Mouse (Mus musculus) CH12.LX (cell line): ENCODE results near the gene Galnt6. TPM values are rescaled to one million over a fixed set of nuclear protein-coding genes. Genes with fewer than 3 reads are reported as not detected.

Experiments
- DNase-seq: peaks from one replicate; pipeline ENCODE4 v3.0.0-alpha.2; 2013; ENCODE audit errors: extremely low read depth
- H3K27ac ChIP-seq: 2 replicates; pipeline ENCODE4 v1.5.1; 2012; ENCODE audit warnings: low read depth, mild to moderate bottlenecking, control low read depth, moderate library complexity; ENCODE audit not compliant: insufficient read depth
- H3K27me3 ChIP-seq: replicated peaks from 2 replicates; pipeline ENCODE3; 2012; ENCODE audit warnings: inconsistent platforms
- H3K36me3 ChIP-seq, 2 experiments: replicated peaks in 1 of 2; 2 replicates each; pipeline versions ENCODE3 to v1.6.1; 2012; ENCODE audit warnings: inconsistent platforms in 1 of 2, low read length in 1 of 2, mild to moderate bottlenecking in 1 of 2, mixed read lengths in 1 of 2, moderate library complexity in 1 of 2; ENCODE audit not compliant: control insufficient read depth in 1 of 2, insufficient read depth in 1 of 2
- H3K4me1 ChIP-seq, 2 experiments: 2 replicates each; pipeline ENCODE4 v1.6.1; 2012; ENCODE audit warnings: inconsistent platforms in 1 of 2, moderate library complexity in 1 of 2; ENCODE audit not compliant: insufficient read depth in 2 of 2, control insufficient read depth in 1 of 2
- H3K4me2 ChIP-seq: 2 replicates; pipeline ENCODE4 v1.6.1; 2012; ENCODE audit warnings: low read depth, mild to moderate bottlenecking, control low read depth; ENCODE audit not compliant: poor library complexity, insufficient read depth, severe bottlenecking
- H3K4me3 ChIP-seq, 3 experiments: fragments of 150-350 bp in 1 of 3; sonication (generic) in 1 of 3; replicated peaks in 1 of 3; 2 replicates each; pipeline versions ENCODE3 to v1.5.1; 2011 to 2012; ENCODE audit warnings: low read depth in 2 of 3, low read length in 2 of 3, mild to moderate bottlenecking in 2 of 3, moderate library complexity in 2 of 3, control low read depth in 1 of 3, improper control_type of control experiment in 1 of 3, inconsistent platforms in 1 of 3, mixed read lengths in 1 of 3; ENCODE audit not compliant: poor library complexity in 1 of 3
- H3K79me2 ChIP-seq: replicated peaks from 2 replicates; pipeline ENCODE4 v1.6.1; 2012; ENCODE audit warnings: mild to moderate bottlenecking, moderate library complexity; ENCODE audit not compliant: control insufficient read depth, poor library complexity, insufficient read depth, severe bottlenecking; ENCODE audit errors: extremely low read depth
- H3K9ac ChIP-seq: 2 replicates; pipeline ENCODE4 v1.6.1; 2012; ENCODE audit warnings: low read depth, mild to moderate bottlenecking, control low read depth, moderate library complexity; ENCODE audit not compliant: insufficient read depth
- H3K9me3 ChIP-seq: replicated peaks from 2 replicates; pipeline ENCODE3; 2012; ENCODE audit warnings: low read length, inconsistent platforms, mixed read lengths
- BHLHE40 ChIP-seq: IDR thresholded peaks from 2 replicates; pipeline ENCODE4 v1.6.1; 2011; ENCODE audit warnings: mild to moderate bottlenecking, low read depth, low read length, improper control_type of control experiment
- CHD1 ChIP-seq: IDR thresholded peaks from 2 replicates; pipeline ENCODE4 v1.6.1; 2012; ENCODE audit warnings: low read depth, low read length, improper control_type of control experiment, inconsistent platforms
- CHD2 ChIP-seq: IDR thresholded peaks from 2 replicates; pipeline ENCODE4 v1.6.1; 2011; ENCODE audit warnings: low read length, improper control_type of control experiment
- CTCF ChIP-seq, 2 experiments: IDR thresholded peaks in 1 of 2; conservative IDR thresholded peaks in 1 of 2; 2 replicates each; pipeline ENCODE4 v1.5.1; 2011 to 2012; ENCODE audit warnings: low read depth in 2 of 2, low read length in 2 of 2, improper control_type of control experiment in 1 of 2, inconsistent platforms in 1 of 2, mild to moderate bottlenecking in 1 of 2, moderate library complexity in 1 of 2
- E2F4 ChIP-seq: IDR thresholded peaks from 2 replicates; pipeline ENCODE4 v1.6.1; 2011; ENCODE audit warnings: low read depth, low read length, improper control_type of control experiment; ENCODE audit not compliant: insufficient replicate concordance
- ELF1 ChIP-seq: IDR thresholded peaks from 2 replicates; pipeline ENCODE4 v1.6.1; 2014; ENCODE audit warnings: low read depth, mild to moderate bottlenecking, inconsistent platforms, low read length, improper control_type of control experiment
- EP300 ChIP-seq: IDR thresholded peaks from 2 replicates; pipeline ENCODE4 v1.6.1; 2011; ENCODE audit warnings: low read length, improper control_type of control experiment
- ETS1 ChIP-seq: conservative IDR thresholded peaks from 2 replicates; pipeline ENCODE4 v1.6.1; 2012; ENCODE audit warnings: low read depth, mild to moderate bottlenecking, inconsistent platforms, low read length, improper control_type of control experiment, moderate library complexity
- GABPA ChIP-seq: IDR thresholded peaks from 2 replicates; pipeline ENCODE4 v1.6.1; 2012; ENCODE audit warnings: low read depth, low read length, improper control_type of control experiment, inconsistent platforms; ENCODE audit not compliant: insufficient replicate concordance
- HCFC1 ChIP-seq: IDR thresholded peaks from 2 replicates; pipeline ENCODE4 v1.6.1; 2012; ENCODE audit warnings: low read depth, mild to moderate bottlenecking, inconsistent platforms, low read length, improper control_type of control experiment
- KAT2A ChIP-seq: IDR thresholded peaks from 2 replicates; pipeline ENCODE4 v1.6.1; 2012; ENCODE audit warnings: low read length, improper control_type of control experiment, inconsistent platforms; ENCODE audit not compliant: insufficient replicate concordance
- MAFK ChIP-seq: IDR thresholded peaks from 2 replicates; pipeline ENCODE4 v1.6.1; 2011; ENCODE audit warnings: low read length, improper control_type of control experiment; ENCODE audit not compliant: insufficient replicate concordance
- MAX ChIP-seq: IDR thresholded peaks from 2 replicates; pipeline ENCODE4 v1.6.1; 2011; ENCODE audit warnings: low read length, improper control_type of control experiment
- MYC ChIP-seq: IDR thresholded peaks from 2 replicates; pipeline ENCODE4 v1.6.1; 2011; ENCODE audit warnings: low read depth, mild to moderate bottlenecking, improper control_type of control experiment, low read length
- NELFE ChIP-seq: IDR thresholded peaks from 2 replicates; pipeline ENCODE4 v1.6.1; 2011; ENCODE audit warnings: low read depth, low read length, improper control_type of control experiment
- NRF1 ChIP-seq: IDR thresholded peaks from 2 replicates; pipeline ENCODE4 v1.6.1; 2014; ENCODE audit warnings: low read depth, mild to moderate bottlenecking, inconsistent platforms, low read length, improper control_type of control experiment, moderate library complexity
- PAX5 ChIP-seq: IDR thresholded peaks from 2 replicates; pipeline ENCODE4 v1.6.1; 2012; ENCODE audit warnings: low read length, inconsistent platforms, mixed read lengths
- POLR2A ChIP-seq: IDR thresholded peaks from 2 replicates; pipeline ENCODE4 v1.6.1; 2011; ENCODE audit warnings: low read depth, mild to moderate bottlenecking, improper control_type of control experiment, low read length
- POLR2AphosphoS2 ChIP-seq: IDR thresholded peaks from 2 replicates; pipeline ENCODE4 v1.6.1; 2011; ENCODE audit warnings: low read depth, low read length, improper control_type of control experiment
- RAD21 ChIP-seq: IDR thresholded peaks from 2 replicates; pipeline ENCODE4 v1.6.1; 2011; ENCODE audit warnings: low read depth, mild to moderate bottlenecking, low read length, improper control_type of control experiment, moderate library complexity
- RCOR1 ChIP-seq: conservative IDR thresholded peaks from 2 replicates; pipeline ENCODE4 v1.6.1; 2012; ENCODE audit warnings: low read depth, mild to moderate bottlenecking, inconsistent platforms, low read length, improper control_type of control experiment
- SIN3A ChIP-seq: IDR thresholded peaks from 2 replicates; pipeline ENCODE4 v1.6.1; 2012; ENCODE audit warnings: low read length, improper control_type of control experiment, inconsistent platforms
- SMC3 ChIP-seq: IDR thresholded peaks from 2 replicates; pipeline ENCODE4 v1.6.1; 2011; ENCODE audit warnings: low read depth, low read length, improper control_type of control experiment
- TBP ChIP-seq: conservative IDR thresholded peaks from 2 replicates; pipeline ENCODE4 v1.6.1; 2011; ENCODE audit warnings: low read depth, low read length, improper control_type of control experiment
- UBTF ChIP-seq: IDR thresholded peaks from 2 replicates; pipeline ENCODE4 v1.6.1; 2012; ENCODE audit warnings: low read depth, mild to moderate bottlenecking, inconsistent platforms, low read length, improper control_type of control experiment, moderate library complexity
- USF1 ChIP-seq: IDR thresholded peaks from 2 replicates; pipeline ENCODE4 v1.6.1; 2014; ENCODE audit warnings: low read depth, mild to moderate bottlenecking, inconsistent platforms, low read length, improper control_type of control experiment
- USF2 ChIP-seq: conservative IDR thresholded peaks from 2 replicates; pipeline ENCODE4 v1.6.1; 2011; ENCODE audit warnings: low read depth, low read length, improper control_type of control experiment
- ZC3H11A ChIP-seq: IDR thresholded peaks from 2 replicates; pipeline ENCODE4 v1.6.1; 2012; ENCODE audit warnings: low read depth, mild to moderate bottlenecking, inconsistent platforms, low read length, improper control_type of control experiment
- ZKSCAN1 ChIP-seq: IDR thresholded peaks from 2 replicates; pipeline ENCODE4 v1.6.1; 2012; ENCODE audit warnings: low read depth, inconsistent platforms, low read length, improper control_type of control experiment, borderline replicate concordance
- ZMIZ1 ChIP-seq: IDR thresholded peaks from 2 replicates; pipeline ENCODE4 v1.6.1; 2012; ENCODE audit warnings: low read depth, mild to moderate bottlenecking, inconsistent platforms, low read length, improper control_type of control experiment
- ZNF384 ChIP-seq: IDR thresholded peaks from 2 replicates; pipeline ENCODE4 v1.6.1; 2012; ENCODE audit warnings: low read depth, low read length, improper control_type of control experiment, inconsistent platforms
- dilution Hi-C: fragments of 300-500 bp; cut with MboI; formaldehyde crosslinking; loops from 2 replicates; pipeline ENCODE4 v1.14.3; 2020; ENCODE audit warnings: low sequenced_read_pairs; ENCODE audit not compliant: extremely low pct_unique_long_range_greater_than_20kb, extremely low pct_ligation_motif_present
- in situ Hi-C: fragments of 300-500 bp; cut with MboI; formaldehyde crosslinking; loops from 3 replicates; pipeline ENCODE4 v1.14.3; 2019; ENCODE audit warnings: low sequenced_read_pairs, low pct_ligation_motif_present, low pct_unique_long_range_greater_than_20kb, mixed read lengths
- polyA plus RNA-seq: library from polyadenylated mRNA; unstranded; fragments of >175 nt; gene quantifications from 2 replicates; pipeline ENCODE4 v1.2.1, GENCODE M21; 2012; ENCODE audit warnings: low read depth; ENCODE audit not compliant: insufficient read length
- total RNA-seq, 2 experiments: library from RNA; depleted of rRNA; stranded (reverse); fragments of 300-350 nt in 1 of 2; fragments of >200 nt in 1 of 2; gene quantifications; 2 replicates each; pipeline ENCODE4 v1.2.3; 2012 to 2014

Galnt6 gene
- total and polyA plus RNA-seq, 3 experiments: 0.58 to 5.0 (median 2.0) TPM

DNA sequence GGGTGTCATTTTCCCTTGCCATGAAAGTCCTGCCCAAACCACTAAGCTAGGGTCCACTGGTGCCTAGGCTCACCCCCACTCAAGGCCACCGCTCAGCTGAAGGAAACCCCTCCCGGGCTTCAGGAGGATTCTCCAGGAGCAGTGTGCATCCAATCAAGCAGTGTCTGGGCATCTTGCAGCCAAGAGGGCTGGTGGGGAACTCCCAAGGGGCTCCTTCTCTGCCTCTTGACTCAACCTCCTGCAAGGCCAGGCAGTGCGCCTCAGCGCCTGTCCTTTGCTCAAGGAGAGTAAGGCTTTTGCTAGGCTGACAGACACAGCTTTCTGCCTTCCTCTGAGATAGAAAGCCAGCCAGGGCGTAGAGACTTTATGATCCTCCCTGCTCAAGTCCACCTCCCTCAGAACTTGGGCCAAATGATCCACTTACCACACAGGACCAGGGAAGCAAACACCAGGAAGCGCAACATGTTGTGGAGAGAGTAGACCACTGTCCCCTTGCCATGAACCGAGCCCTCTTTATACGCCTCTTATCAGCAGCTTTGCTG, 41.7 kb downstream of the Galnt6 start, which contains the start of gene Cela1:
Cela1 (minus strand) TSS at position 492 of the 542 bp plus-strand sequence.
- peak within 1 kb of the TSS; percentile 46 for H3K9ac ChIP-seq
- dilution Hi-C loops: no loop called here
- DNase-seq: peak; percentile 62
- TF ChIP-seq ZNF384 (no peak), E2F4 (no peak), POLR2AphosphoS2 (no peak), ELF1 (no peak)
- TF ChIP-seq, all 38 proteins: peak for 0
- peak within 1 kb of the TSS; percentile 48 for H3K27ac ChIP-seq
- H3K4me1 ChIP-seq: peaks cover 8 to 20% of the 10 kb centered on the region in 2 experiments
- peak within 1 kb of the TSS; percentile 73 for H3K4me2 ChIP-seq
- H3K9me3 ChIP-seq: peaks cover 25% of the 10 kb centered on the region
- H3K36me3 ChIP-seq: peaks cover 0 to under 1% of the 10 kb centered on the region in 2 experiments
- no peaks in the 10 kb centered on the region for H3K27me3 ChIP-seq
- H3K79me2 ChIP-seq: no peaks in the 10 kb centered on the region
- in situ Hi-C loops: no loop called here
- peak within 1 kb of the TSS in 1 of 3 experiments; percentile 8 for H3K4me3 ChIP-seq

DNA sequence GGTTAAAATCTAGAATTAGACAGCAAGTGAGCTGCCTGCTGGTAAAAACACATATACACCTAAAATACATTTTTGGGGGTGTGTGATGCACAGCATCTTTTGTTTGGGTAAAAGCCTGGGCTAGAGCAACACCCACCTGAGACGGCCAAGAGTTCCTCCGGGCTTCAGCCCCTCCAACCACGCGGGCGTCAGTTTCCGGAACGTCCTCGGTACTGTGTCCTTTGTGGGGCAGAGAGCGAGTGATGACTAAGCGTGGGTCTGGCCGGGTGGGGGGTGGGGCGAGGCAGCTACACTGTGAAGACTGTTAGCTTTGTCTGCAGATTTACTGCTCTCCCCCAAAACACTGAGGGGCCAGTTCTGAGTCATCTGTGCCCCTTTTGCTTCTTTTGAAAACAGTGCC, 42.2 kb downstream of the Galnt6 start:
- peak overlapping the region; percentile 73 for H3K4me2 ChIP-seq
- DNase-seq: peak; percentile 55
- in situ Hi-C loops (no loop called here), dilution Hi-C loops (no loop called here)
- peak overlapping the region; percentile 17; the same call in 1 of the 2 replicates for H3K27ac ChIP-seq
- H3K27me3 ChIP-seq: no peaks in the 10 kb centered on the region
- H3K36me3 ChIP-seq: peaks cover 0 to 2% of the 10 kb centered on the region in 2 experiments
- peak overlapping the region; percentile 46 for H3K9ac ChIP-seq
- peak overlapping the region in 1 of 3 experiments; percentile 8 for H3K4me3 ChIP-seq
- no peaks in the 10 kb centered on the region for H3K79me2 ChIP-seq
- H3K4me1 ChIP-seq: peaks cover 8 to 20% of the 10 kb centered on the region in 2 experiments
- H3K9me3 ChIP-seq: peaks cover 25% of the 10 kb centered on the region
- no peak; the same call in 1 of the 2 replicates for TF ChIP-seq HCFC1
- peak; percentile 69; the same call in 1 of the 2 replicates for TF ChIP-seq MYC
- no peak for TF ChIP-seq UBTF
- TF ChIP-seq MAFK: peak; percentile 66; the same call in 1 of the 2 replicates
- TF ChIP-seq PAX5: no peak
- TF ChIP-seq ETS1: peak; percentile 55
- TF ChIP-seq USF2: no peak
- TF ChIP-seq E2F4: no peak
- TF ChIP-seq POLR2AphosphoS2: no peak
- peak; percentile 63 for TF ChIP-seq EP300
- no peak; the same call in 1 of the 2 replicates for TF ChIP-seq RCOR1
- peak; percentile 89 for TF ChIP-seq CHD2
- TF ChIP-seq BHLHE40: 0 out of 2 replicates have a peak, but pooled peaks have one; percentile 58
- TF ChIP-seq TBP: no peak
- TF ChIP-seq ZC3H11A: no peak
- TF ChIP-seq ELF1: peak; percentile 39; the same call in 1 of the 2 replicates
- TF ChIP-seq ZMIZ1: peak; percentile 47; the same call in 1 of the 2 replicates
- TF ChIP-seq MAX: peak; percentile 78
- TF ChIP-seq POLR2A: peak; percentile 66
- TF ChIP-seq NELFE: no peak
- TF ChIP-seq ZNF384: no peak
- no peak for TF ChIP-seq NRF1
- TF ChIP-seq CTCF (conservative IDR thresholded peaks at IDR 0.05 in 1 of 2, IDR thresholded peaks at IDR 0.05 in 1 of 2; ENCODE audit: low read depth in 2 of 2, low read length in 2 of 2): no peak
- no peak for TF ChIP-seq USF1
- no peak for TF ChIP-seq GABPA
- TF ChIP-seq CHD1: no peak
- TF ChIP-seq RAD21: no peak
- TF ChIP-seq SIN3A: peak; percentile 75
- TF ChIP-seq SMC3: 0 out of 2 replicates have a peak, but pooled peaks have one; percentile 4
- TF ChIP-seq KAT2A: no peak
- no peak for TF ChIP-seq ZKSCAN1
